Mouse (Mus musculus) ES-Bruce4 (cell line): ENCODE results near the gene Adamtsl5.

Experiments
- EP300 ChIP-seq: IDR thresholded peaks from 2 replicates; pipeline ENCODE4 v1.6.1; 2011; ENCODE audit warnings: low read depth, low read length; ENCODE audit not compliant: insufficient read depth
- POLR2A ChIP-seq: IDR thresholded peaks from one replicate; pipeline ENCODE4 v1.8.1; 2011; ENCODE audit warnings: low read length; ENCODE audit not compliant: insufficient read depth

DNA sequence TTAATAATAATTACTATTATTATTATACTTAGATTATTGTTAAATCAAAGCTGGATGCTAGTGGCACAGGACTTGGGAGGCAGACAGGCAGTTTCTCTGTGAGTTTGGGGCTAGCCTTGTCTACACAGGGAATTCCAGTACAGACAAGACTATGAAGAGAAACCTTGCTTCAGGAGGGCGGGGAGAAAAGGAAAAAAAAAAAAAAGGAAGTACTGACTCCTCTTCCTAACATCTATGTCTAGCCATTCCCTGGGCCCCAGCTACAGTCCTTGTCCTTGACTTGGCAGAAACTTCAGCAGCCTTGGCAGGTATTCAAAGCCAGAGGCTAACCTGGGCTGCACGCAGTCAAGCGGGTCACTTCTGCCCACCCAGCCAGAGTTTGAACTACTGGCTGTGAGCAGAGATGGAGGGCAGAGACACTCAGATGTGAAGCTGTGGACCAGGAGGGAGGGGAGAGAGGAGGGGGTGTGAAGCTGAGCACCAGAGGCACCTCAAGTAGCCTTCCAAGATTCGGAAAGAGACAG lies 41.0 kb upstream of the Adamtsl5 start:
- TF ChIP-seq EP300 (no peak), POLR2A (no peak)
